Mouse (Mus musculus) midbrain, embryonic 16.5 days (tissue): ENCODE measurements around the gene 4921507P07Rik. TPM values are rescaled to one million over a fixed set of nuclear protein-coding genes. Genes with fewer than 3 reads are reported as not detected.

Source experiments
- ATAC-seq: fragments of 200-750 bp; cut with Nextera tagmentation; 2 replicates; pipeline ENCODE4 v1.8.0; 2017; ENCODE audit warnings: moderate TSS enrichment
- H3K27ac ChIP-seq: fragments of 300-500 bp; sonication (generic); 2 replicates; pipeline ENCODE4 v1.5.1; 2014; ENCODE audit warnings: mild to moderate bottlenecking, low read length, mixed read lengths
- H3K27me3 ChIP-seq: fragments of 300-500 bp; sonication (generic); 2 replicates; pipeline ENCODE4 v1.6.1; 2014; ENCODE audit warnings: low read depth, low read length, mixed read lengths; ENCODE audit not compliant: control insufficient read depth, insufficient read depth
- H3K36me3 ChIP-seq: fragments of 300-500 bp; sonication (generic); 2 replicates; pipeline ENCODE4 v1.6.1; 2014; ENCODE audit warnings: mild to moderate bottlenecking, low read length, moderate library complexity, mixed read lengths; ENCODE audit not compliant: control insufficient read depth, insufficient read depth
- H3K4me1 ChIP-seq: fragments of 300-500 bp; sonication (generic); 2 replicates; pipeline ENCODE4 v1.6.1; 2014; ENCODE audit warnings: mild to moderate bottlenecking, low read length, mixed read lengths; ENCODE audit not compliant: control insufficient read depth, insufficient read depth
- H3K4me2 ChIP-seq: fragments of 300-500 bp; sonication (generic); 2 replicates; pipeline ENCODE4 v1.6.1; 2014; ENCODE audit warnings: mild to moderate bottlenecking, low read length, mixed read lengths
- H3K4me3 ChIP-seq: fragments of 300-500 bp; sonication (generic); 2 replicates; pipeline ENCODE4 v1.5.1; 2014; ENCODE audit warnings: low read depth, mild to moderate bottlenecking, low read length, moderate library complexity, mixed read lengths
- H3K9ac ChIP-seq: fragments of 300-500 bp; sonication (generic); 2 replicates; pipeline ENCODE4 v1.6.1; 2014; ENCODE audit warnings: low read depth, low read length, mixed read lengths
- H3K9me3 ChIP-seq: fragments of 300-500 bp; sonication (generic); replicated peaks from 2 replicates; pipeline ENCODE4 v1.6.1; 2014; ENCODE audit warnings: mild to moderate bottlenecking, low read length, mixed read lengths; ENCODE audit not compliant: control insufficient read depth, poor library complexity, severe bottlenecking
- WGBS: fragments of 180-500 bp; shearing (Covaris S2); extraction: QIAGEN DNeasy Blood & Tissue Kit; methylation state at CpG from one replicate; pipeline ENCODE4 v1.1.7; 2014; 5-methylcytosine and 5-hydroxymethylcytosine counted together
- polyA plus RNA-seq: library from polyadenylated mRNA; unstranded; fragments of >200 nt; fragmentation: Nextera tagmentation; extraction: Ambion mirVana; gene quantifications from 2 replicates; pipeline ENCODE4 v1.2.1, GENCODE M21; 2015

Gene 4921507P07Rik
- polyA plus RNA-seq, 1 experiment from 2014 or later, result 4.3 TPM

DNA sequence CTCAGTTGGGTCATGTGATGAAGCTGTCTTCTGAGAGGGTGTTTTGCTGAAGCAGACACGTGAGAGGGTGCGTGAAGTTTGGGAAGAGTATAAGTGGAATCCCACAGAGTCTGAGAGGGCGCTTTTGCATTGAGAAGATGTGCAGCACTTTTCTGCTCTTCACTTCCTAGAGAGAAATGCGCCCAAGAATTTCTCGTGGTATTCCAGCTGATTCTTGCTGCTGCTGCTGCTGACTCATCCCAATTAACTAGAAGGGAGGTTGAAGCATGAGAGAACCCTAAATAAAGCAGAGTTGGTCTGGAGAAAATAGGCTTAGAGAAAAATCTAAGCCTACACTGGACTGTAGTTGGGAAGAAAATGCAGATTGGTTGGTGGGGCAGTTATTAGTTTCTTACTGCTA is 47.4 kb downstream of the 4921507P07Rik start:
- H3K9ac ChIP-seq, result no peak overlapping the region
- peaks cover 2% of the 10 kb centered on the region; the same call in 1 of the 2 replicates for H3K4me1 ChIP-seq
- 86% methylated on average over 5 of the region's 5 CpGs for WGBS
- no peaks in the 10 kb centered on the region for H3K27me3 ChIP-seq
- no peak overlapping the region for H3K4me3 ChIP-seq
- no peaks in the 10 kb centered on the region for H3K9me3 ChIP-seq
- no peak overlapping the region for H3K27ac ChIP-seq
- H3K36me3 ChIP-seq, result no peaks in the 10 kb centered on the region
- no peak overlapping the region for H3K4me2 ChIP-seq
- ATAC-seq, result no peak

- 28% methylated on average over 10 of the region's 10 CpGs for WGBS
- Histone ChIP-seq H3K4me3 (no peak overlapping the region), H3K9ac (no peak overlapping the region), H3K36me3 (no peaks in the 10 kb centered on the region), H3K4me1 (peaks cover 2% of the 10 kb centered on the region; the same call in 1 of the 2 replicates), H3K9me3 (no peaks in the 10 kb centered on the region), H3K27ac (no peak overlapping the region), H3K27me3 (no peaks in the 10 kb centered on the region), H3K4me2 (no peak overlapping the region)
- ATAC-seq, result peak; percentile 67; the same call in 1 of the 2 replicates
Measured at GRCm38 (mm10) chr6:50545412-50546043, 50.9 kb downstream of the 4921507P07Rik start.

- Histone ChIP-seq H3K4me1 (peaks cover 2% of the 10 kb centered on the region; the same call in 1 of the 2 replicates), H3K9ac (no peak overlapping the region), H3K4me2 (no peak overlapping the region), H3K36me3 (no peaks in the 10 kb centered on the region), H3K9me3 (no peaks in the 10 kb centered on the region), H3K27ac (no peak overlapping the region), H3K27me3 (no peaks in the 10 kb centered on the region), H3K4me3 (no peak overlapping the region)
- WGBS, result 82% methylated on average over 1 of the region's 1 CpGs
- no peak for ATAC-seq
Measured at GRCm38 (mm10) chr6:50542535-50542934, 53.9 kb downstream of the 4921507P07Rik start.

DNA sequence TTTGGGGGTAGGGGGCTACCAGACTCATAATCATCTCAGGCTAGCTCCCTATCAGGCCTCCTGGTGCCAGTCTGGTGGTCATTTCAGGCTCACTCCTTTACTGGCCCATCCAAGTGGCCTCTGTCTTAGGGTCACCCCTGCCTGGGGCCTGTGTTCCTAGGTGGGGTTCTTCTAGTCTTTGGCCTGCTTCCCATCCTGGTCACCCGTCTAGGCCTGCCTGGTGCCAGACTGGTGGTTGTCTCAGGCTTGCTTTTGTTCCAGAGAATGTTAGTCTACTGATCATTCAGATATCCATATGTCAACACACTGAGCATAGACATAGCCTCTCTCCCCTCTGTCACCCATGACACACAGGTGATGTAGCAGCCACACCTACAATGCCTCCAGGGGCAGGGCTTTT is 56.8 kb downstream of the 4921507P07Rik start:
- Histone ChIP-seq H3K36me3 (no peaks in the 10 kb centered on the region), H3K4me2 (no peak overlapping the region), H3K9me3 (no peaks in the 10 kb centered on the region), H3K4me3 (no peak overlapping the region), H3K4me1 (0 out of 2 replicates have a peak, but pooled peaks cover 2% of the 10 kb centered on the region), H3K27ac (no peak overlapping the region), H3K9ac (no peak overlapping the region), H3K27me3 (no peaks in the 10 kb centered on the region)
- ATAC-seq, result no peak
- WGBS, result 84% methylated on average over 1 of the region's 1 CpGs

DNA sequence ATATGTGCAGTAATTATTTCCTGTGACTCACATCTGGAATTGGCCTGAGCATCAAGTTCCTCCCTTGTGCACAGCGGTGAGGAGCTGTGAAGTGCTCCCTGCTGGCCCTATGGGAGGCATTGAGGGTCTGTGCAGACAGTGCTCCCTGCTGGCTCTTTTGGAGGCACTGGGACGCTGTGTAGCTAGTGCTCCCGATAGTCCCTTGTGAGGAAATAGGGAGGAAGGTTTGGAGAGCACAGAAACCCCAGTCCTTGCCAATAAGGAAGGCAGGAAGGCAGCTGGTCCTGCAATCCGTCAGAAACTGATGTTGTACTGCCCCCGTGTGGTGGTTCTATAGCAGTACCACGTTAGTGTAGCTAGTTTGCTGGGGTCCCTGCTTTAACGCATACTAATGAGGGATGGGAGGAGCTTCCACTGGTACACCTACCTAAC is 60.0 kb downstream of the 4921507P07Rik start:
- peak; percentile 89 for ATAC-seq
- no peaks in the 10 kb centered on the region for H3K27me3 ChIP-seq
- WGBS, result 10% methylated on average over 7 of the region's 7 CpGs

GRCm38 (mm10) chr6:50535346-50535745 is 61.1 kb downstream of the 4921507P07Rik start:
- WGBS, result 94% methylated on average over 3 of the region's 3 CpGs
- Histone ChIP-seq H3K36me3 (no peaks in the 10 kb centered on the region), H3K27me3 (no peaks in the 10 kb centered on the region), H3K4me2 (no peak overlapping the region), H3K9me3 (no peaks in the 10 kb centered on the region), H3K4me1 (0 out of 2 replicates have a peak, but pooled peaks cover 2% of the 10 kb centered on the region), H3K27ac (no peak overlapping the region), H3K9ac (no peak overlapping the region), H3K4me3 (no peak overlapping the region)
- no peak for ATAC-seq

More for the DNA sequence above, 60.0 kb downstream of the 4921507P07Rik start:
- H3K9me3 ChIP-seq, result no peaks in the 10 kb centered on the region
- no peak overlapping the region for H3K4me2 ChIP-seq
- no peak overlapping the region for H3K4me3 ChIP-seq
- H3K4me1 ChIP-seq, result 0 out of 2 replicates have a peak, but pooled peaks cover 2% of the 10 kb centered on the region
- no peaks in the 10 kb centered on the region for H3K36me3 ChIP-seq
- no peak overlapping the region for H3K27ac ChIP-seq
- H3K9ac ChIP-seq, result no peak overlapping the region

DNA sequence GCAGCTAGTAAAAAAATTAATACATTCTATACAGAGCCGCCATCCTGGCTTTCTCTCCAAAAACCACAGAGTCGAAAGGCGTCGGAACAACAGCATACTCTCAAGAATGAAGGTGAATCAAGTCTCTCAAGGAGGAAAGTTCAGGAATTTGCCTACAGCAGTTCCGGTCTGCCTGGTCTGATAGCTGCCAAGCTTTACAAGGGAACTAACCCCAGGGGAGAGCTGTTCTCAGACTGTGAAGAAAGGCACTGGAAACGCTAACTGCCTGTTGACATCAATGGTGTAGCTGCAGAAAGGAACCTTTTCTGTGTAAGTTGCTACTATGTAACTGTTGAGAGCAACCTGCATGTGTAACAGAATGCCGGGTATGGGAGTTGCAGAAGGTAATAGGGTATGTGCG is 64.5 kb downstream of the 4921507P07Rik start:
- H3K27me3 ChIP-seq, result no peaks in the 10 kb centered on the region
- ATAC-seq, result no peak
- no peak overlapping the region for H3K4me3 ChIP-seq
- no peak overlapping the region for H3K9ac ChIP-seq
- H3K4me2 ChIP-seq, result no peak overlapping the region
- H3K4me1 ChIP-seq, result 0 out of 2 replicates have a peak, but pooled peaks cover 2% of the 10 kb centered on the region
- 75% methylated on average over 8 of the region's 8 CpGs for WGBS
- no peaks in the 10 kb centered on the region for H3K9me3 ChIP-seq
- H3K27ac ChIP-seq, result no peak overlapping the region
- no peaks in the 10 kb centered on the region for H3K36me3 ChIP-seq

DNA sequence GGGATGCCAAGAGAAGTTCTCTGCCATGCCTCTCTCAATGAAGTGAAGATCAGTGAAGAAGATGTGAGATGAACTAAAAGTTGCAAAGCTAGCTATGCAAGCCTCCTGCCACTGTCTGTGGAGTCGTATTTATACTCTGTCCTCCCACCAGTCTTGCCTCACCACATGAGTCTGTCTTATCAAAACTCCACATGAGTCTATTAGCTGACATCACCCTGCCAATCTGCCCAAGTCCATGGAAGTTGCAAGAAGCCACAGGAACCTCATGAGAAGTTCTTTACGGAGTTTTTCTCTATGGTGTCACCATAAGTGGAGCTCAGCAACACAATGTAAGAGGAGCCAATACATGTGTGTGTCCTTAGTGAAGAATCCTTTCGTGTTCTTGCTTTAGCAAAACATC is 65.4 kb downstream of the 4921507P07Rik start:
- peaks cover 3% of the 10 kb centered on the region for H3K4me1 ChIP-seq
- no peaks in the 10 kb centered on the region for H3K9me3 ChIP-seq
- H3K4me2 ChIP-seq, result no peak overlapping the region
- H3K27ac ChIP-seq, result no peak overlapping the region
- ATAC-seq, result no peak
- H3K27me3 ChIP-seq, result no peaks in the 10 kb centered on the region
- H3K4me3 ChIP-seq, result no peak overlapping the region
- H3K9ac ChIP-seq, result no peak overlapping the region
- 85% methylated on average over 3 of the region's 3 CpGs for whole genome bisulfite sequencing
- H3K36me3 ChIP-seq, result no peaks in the 10 kb centered on the region

GRCm38 (mm10) chr6:50529194-50529593 is 67.2 kb downstream of the 4921507P07Rik start:
- WGBS, result 86% methylated on average over 11 of the region's 11 CpGs
- no peaks in the 10 kb centered on the region for H3K36me3 ChIP-seq
- no peak overlapping the region for H3K4me3 ChIP-seq
- ATAC-seq, result no peak
- H3K27ac ChIP-seq, result no peak overlapping the region
- no peaks in the 10 kb centered on the region for H3K9me3 ChIP-seq
- no peak overlapping the region for H3K4me2 ChIP-seq
- H3K9ac ChIP-seq, result no peak overlapping the region
- no peaks in the 10 kb centered on the region for H3K27me3 ChIP-seq
- peaks cover 3% of the 10 kb centered on the region for H3K4me1 ChIP-seq
